Mouse (Mus musculus): ENCODE data around the gene Alms1. TPM values are rescaled to one million over a fixed set of nuclear protein-coding genes. Genes with fewer than 3 reads are reported as not detected.
"Not testable (repeated sequence)": the region's sequence is repeated elsewhere in the genome, so short reads cannot be mapped to it uniquely, and the experiment has no call there.

Alms1 gene
- total and polyA plus RNA-seq, 3 experiments: 2.3 to 3.6 (median 2.8) TPM

DNA sequence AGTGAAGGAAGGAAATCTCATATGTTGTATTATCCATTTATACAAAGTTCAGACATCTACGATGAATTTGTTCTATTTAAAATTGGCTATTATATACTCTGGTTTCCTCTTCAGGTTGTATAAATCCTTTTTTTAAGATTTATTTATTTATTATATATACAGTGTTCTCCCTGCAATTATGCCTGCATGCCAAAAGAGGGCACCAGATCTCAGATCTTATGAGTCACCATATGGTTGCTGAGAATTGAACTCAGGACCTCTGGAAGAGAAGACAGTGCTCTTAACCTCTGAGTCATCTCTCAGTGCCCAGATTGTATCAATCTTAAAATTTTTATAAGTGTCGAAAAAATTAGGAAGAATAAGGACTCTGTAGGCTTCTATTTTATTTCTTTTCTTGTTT is 65.9 kb downstream of the Alms1 start:
- no peak for TF ChIP-seq CHD1 (IDR thresholded peaks at IDR 0.05; ENCODE audit: low read depth, low read length)
- peak in 1 of 2 experiments; percentile 28; a peak in 1 of 4 replicates for TF ChIP-seq CTCF (conservative IDR thresholded peaks at IDR 0.05 in 1 of 2, IDR thresholded peaks at IDR 0.05 in 1 of 2; ENCODE audit: low read depth in 2 of 2, low read length in 2 of 2)
- TF ChIP-seq BHLHE40 (IDR thresholded peaks at IDR 0.05; ENCODE audit: low read depth, low read length): no peak
- TF ChIP-seq MAX (IDR thresholded peaks at IDR 0.05; ENCODE audit: low read length): no peak
- TF ChIP-seq JUND (conservative IDR thresholded peaks at IDR 0.05; ENCODE audit: low read depth, low read length): no peak
- no peak for TF ChIP-seq ZC3H11A (IDR thresholded peaks at IDR 0.05; ENCODE audit: low read depth, low read length)
- no peak for TF ChIP-seq UBTF (IDR thresholded peaks at IDR 0.05; ENCODE audit: low read depth, low read length)
- TF ChIP-seq USF2 (conservative IDR thresholded peaks at IDR 0.05; ENCODE audit: low read depth, low read length): no peak
- TF ChIP-seq NELFE (IDR thresholded peaks at IDR 0.05; ENCODE audit: low read depth, low read length): no peak

DNA sequence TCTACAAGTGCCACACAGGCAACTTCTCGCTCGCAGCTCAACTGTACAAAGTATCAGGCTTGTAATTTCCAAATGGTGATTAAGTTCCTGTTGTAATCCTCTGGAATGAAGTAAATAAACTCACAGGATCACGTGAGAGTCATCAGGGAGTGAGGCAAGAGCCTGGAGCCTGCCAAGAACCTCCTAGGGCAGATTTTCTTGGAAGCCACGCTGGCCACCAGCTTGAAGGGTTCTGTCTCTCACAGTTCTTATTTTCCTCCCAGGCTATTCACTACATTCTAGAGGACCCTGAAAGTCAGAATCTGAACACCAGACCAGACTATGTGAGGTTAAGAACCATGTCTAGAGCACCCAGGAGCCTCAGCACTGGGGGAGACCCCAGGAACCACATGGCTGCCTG is 114.6 kb downstream of the Alms1 start:
- H3K27ac ChIP-seq (ENCODE audit: insufficient read depth, low read depth); H3K4me3 ChIP-seq (replicated peaks in 1 of 3; ENCODE audit: low read depth in 2 of 3, low read length in 2 of 3, poor library complexity in 1 of 3); H3K9ac ChIP-seq (ENCODE audit: insufficient read depth, low read depth); H3K79me2 ChIP-seq (replicated peaks; ENCODE audit: control insufficient read depth, extremely low read depth, insufficient read depth, poor library complexity, severe bottlenecking); H3K4me1 ChIP-seq (ENCODE audit: control insufficient read depth in 1 of 2, insufficient read depth in 2 of 2); H3K36me3 ChIP-seq (replicated peaks in 1 of 2; ENCODE audit: control insufficient read depth in 1 of 2, insufficient read depth in 1 of 2, low read length in 1 of 2); H3K4me2 ChIP-seq (ENCODE audit: insufficient read depth, low read depth, poor library complexity, severe bottlenecking); in situ Hi-C loops (cut with MboI; ENCODE audit: low pct_ligation_motif_present, low pct_unique_long_range_greater_than_20kb, low sequenced_read_pairs); dilution Hi-C loops (cut with MboI; ENCODE audit: extremely low pct_ligation_motif_present, extremely low pct_unique_long_range_greater_than_20kb, low sequenced_read_pairs); H3K27me3 ChIP-seq (replicated peaks); DNase-seq (ENCODE audit: extremely low read depth); H3K9me3 ChIP-seq (replicated peaks; ENCODE audit: low read length): not testable (repeated sequence)

More for the DNA sequence above, 65.9 kb downstream of the Alms1 start:
- H3K9ac ChIP-seq (ENCODE audit: insufficient read depth, low read depth): no peak overlapping the region
- in situ Hi-C loops (cut with MboI; ENCODE audit: low pct_ligation_motif_present, low pct_unique_long_range_greater_than_20kb, low sequenced_read_pairs): no loop called here
- H3K4me1 ChIP-seq (ENCODE audit: control insufficient read depth in 1 of 2, insufficient read depth in 2 of 2): no peaks in the 10 kb centered on the region
- no peak overlapping the region for H3K4me2 ChIP-seq (ENCODE audit: insufficient read depth, low read depth, poor library complexity, severe bottlenecking)
- dilution Hi-C loops (cut with MboI; ENCODE audit: extremely low pct_ligation_motif_present, extremely low pct_unique_long_range_greater_than_20kb, low sequenced_read_pairs): no loop called here
- no peaks in the 10 kb centered on the region for H3K36me3 ChIP-seq (replicated peaks in 1 of 2; ENCODE audit: control insufficient read depth in 1 of 2, insufficient read depth in 1 of 2, low read length in 1 of 2)
- no peaks in the 10 kb centered on the region for H3K79me2 ChIP-seq (replicated peaks; ENCODE audit: control insufficient read depth, extremely low read depth, insufficient read depth, poor library complexity, severe bottlenecking)
- DNase-seq (ENCODE audit: extremely low read depth): peak; percentile 10
- no peaks in the 10 kb centered on the region for H3K27me3 ChIP-seq (replicated peaks)
- H3K4me3 ChIP-seq (replicated peaks in 1 of 3; ENCODE audit: low read depth in 2 of 3, low read length in 2 of 3, poor library complexity in 1 of 3): no peak overlapping the region
- H3K27ac ChIP-seq (ENCODE audit: insufficient read depth, low read depth): no peak overlapping the region
- H3K9me3 ChIP-seq (replicated peaks; ENCODE audit: low read length): no peaks in the 10 kb centered on the region

DNA sequence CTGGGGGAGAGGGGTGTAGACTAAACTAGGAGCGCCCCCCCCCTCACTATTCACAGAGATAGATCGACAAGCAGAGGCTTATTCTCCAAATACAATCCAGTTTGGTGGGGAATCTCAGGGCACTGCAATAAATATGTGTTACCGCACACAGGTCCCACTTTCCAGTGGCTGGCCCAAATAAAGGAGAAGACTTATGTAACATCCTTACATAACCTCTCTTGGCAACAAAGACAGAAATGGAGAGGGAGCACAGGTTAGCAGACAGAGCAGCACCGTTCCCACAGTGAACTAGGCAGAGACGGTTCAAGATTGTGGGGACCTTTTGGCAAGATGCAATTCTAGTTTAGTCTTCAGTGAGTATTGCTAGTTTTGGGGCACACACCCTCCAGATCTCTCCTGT is 121.9 kb downstream of the Alms1 start:
- H3K4me3 ChIP-seq (replicated peaks in 1 of 3; ENCODE audit: low read depth in 2 of 3, low read length in 2 of 3, poor library complexity in 1 of 3); H3K9ac ChIP-seq (ENCODE audit: insufficient read depth, low read depth); H3K9me3 ChIP-seq (replicated peaks; ENCODE audit: low read length); H3K4me2 ChIP-seq (ENCODE audit: insufficient read depth, low read depth, poor library complexity, severe bottlenecking); in situ Hi-C loops (cut with MboI; ENCODE audit: low pct_ligation_motif_present, low pct_unique_long_range_greater_than_20kb, low sequenced_read_pairs); H3K27ac ChIP-seq (ENCODE audit: insufficient read depth, low read depth); dilution Hi-C loops (cut with MboI; ENCODE audit: extremely low pct_ligation_motif_present, extremely low pct_unique_long_range_greater_than_20kb, low sequenced_read_pairs); H3K27me3 ChIP-seq (replicated peaks); H3K79me2 ChIP-seq (replicated peaks; ENCODE audit: control insufficient read depth, extremely low read depth, insufficient read depth, poor library complexity, severe bottlenecking); DNase-seq (ENCODE audit: extremely low read depth); H3K4me1 ChIP-seq (ENCODE audit: control insufficient read depth in 1 of 2, insufficient read depth in 2 of 2); H3K36me3 ChIP-seq (replicated peaks in 1 of 2; ENCODE audit: control insufficient read depth in 1 of 2, insufficient read depth in 1 of 2, low read length in 1 of 2): not testable (repeated sequence)

DNA sequence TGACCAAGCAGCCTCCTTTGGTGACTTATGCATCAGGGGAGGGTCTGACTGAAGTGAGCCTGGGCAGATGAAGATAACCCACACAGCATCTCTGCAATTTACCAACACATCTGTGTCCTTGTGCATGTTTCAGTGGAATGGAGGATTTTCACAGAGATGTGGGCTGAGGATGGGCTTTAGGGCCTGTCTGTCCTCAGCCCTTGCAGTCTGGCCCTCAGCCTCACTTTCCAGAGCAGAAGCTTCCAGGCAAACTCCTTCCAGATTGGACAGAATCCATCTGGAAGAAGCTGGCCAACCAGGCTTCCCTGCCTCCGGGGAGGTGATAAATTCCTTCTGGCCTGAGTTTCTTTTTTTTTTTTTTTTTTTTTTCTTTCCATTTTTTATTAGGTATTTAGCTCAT is 122.3 kb downstream of the Alms1 start:
- H3K27ac ChIP-seq (ENCODE audit: insufficient read depth, low read depth); dilution Hi-C loops (cut with MboI; ENCODE audit: extremely low pct_ligation_motif_present, extremely low pct_unique_long_range_greater_than_20kb, low sequenced_read_pairs); H3K4me3 ChIP-seq (replicated peaks in 1 of 3; ENCODE audit: low read depth in 2 of 3, low read length in 2 of 3, poor library complexity in 1 of 3); H3K9ac ChIP-seq (ENCODE audit: insufficient read depth, low read depth); H3K4me1 ChIP-seq (ENCODE audit: control insufficient read depth in 1 of 2, insufficient read depth in 2 of 2); DNase-seq (ENCODE audit: extremely low read depth); H3K36me3 ChIP-seq (replicated peaks in 1 of 2; ENCODE audit: control insufficient read depth in 1 of 2, insufficient read depth in 1 of 2, low read length in 1 of 2); in situ Hi-C loops (cut with MboI; ENCODE audit: low pct_ligation_motif_present, low pct_unique_long_range_greater_than_20kb, low sequenced_read_pairs); H3K9me3 ChIP-seq (replicated peaks; ENCODE audit: low read length); H3K4me2 ChIP-seq (ENCODE audit: insufficient read depth, low read depth, poor library complexity, severe bottlenecking); H3K27me3 ChIP-seq (replicated peaks); H3K79me2 ChIP-seq (replicated peaks; ENCODE audit: control insufficient read depth, extremely low read depth, insufficient read depth, poor library complexity, severe bottlenecking): not testable (repeated sequence)

All from CH12.LX (cell line).